Mouse (Mus musculus): ENCODE measurements at regions not wholly inside any gene's neighbourhood (a gene's known extent, or its start where the extent isn't known, plus 50 kb on each side); places are given as distances from the start of the nearest gene placed in this dataset.
A peak's percentile ranks its signal among the peaks of the same experiment; 100 is the strongest.

- no peak for DNase-seq
Measured at GRCm38 (mm10) chr2:72838085-72838727, 142.0 kb downstream of the Sp3 start.

- DNase-seq: no peak
Measured at GRCm38 (mm10) chr2:72839673-72840072, 140.6 kb downstream of the Sp3 start.

- DNase-seq: peak; percentile 9
Measured at GRCm38 (mm10) chr2:72841367-72841766, 138.9 kb downstream of the Sp3 start.

GRCm38 (mm10) chr2:72843610-72844009 lies 136.6 kb downstream of the Sp3 start:
- DNase-seq: peak; percentile 10

GRCm38 (mm10) chr2:72849441-72850192 lies 130.6 kb downstream of the Sp3 start:
- DNase-seq: no peak

- DNase-seq: no peak
Measured at GRCm38 (mm10) chr2:72852509-72852908, 127.7 kb downstream of the Sp3 start.

GRCm38 (mm10) chr2:72855276-72855970 lies 124.8 kb downstream of the Sp3 start:
- DNase-seq: no peak

- DNase-seq: no peak
Measured at GRCm38 (mm10) chr2:72855971-72856755, 124.1 kb downstream of the Sp3 start.

GRCm38 (mm10) chr2:72857377-72857776 lies 122.9 kb downstream of the Sp3 start:
- DNase-seq: no peak

- no peak for DNase-seq
Measured at GRCm38 (mm10) chr2:72865462-72866365, 114.5 kb downstream of the Sp3 start.

- no peak for DNase-seq
Measured at GRCm38 (mm10) chr2:72866366-72866688, 113.9 kb downstream of the Sp3 start.

- DNase-seq: no peak
Measured at GRCm38 (mm10) chr2:72868173-72868572, 112.1 kb downstream of the Sp3 start.

GRCm38 (mm10) chr2:72871836-72872235 lies 108.4 kb downstream of the Sp3 start:
- peak; percentile 28 for DNase-seq

- no peak for DNase-seq
Measured at GRCm38 (mm10) chr2:72873948-72874347, 106.3 kb downstream of the Sp3 start.

- no peak for DNase-seq
Measured at GRCm38 (mm10) chr2:72874533-72874932, 105.7 kb downstream of the Sp3 start.

GRCm38 (mm10) chr2:72875677-72876076 lies 104.6 kb downstream of the Sp3 start:
- no peak for DNase-seq

- DNase-seq: no peak
Measured at GRCm38 (mm10) chr2:72880016-72880415, 100.2 kb downstream of the Sp3 start.

- no peak for DNase-seq
Measured at GRCm38 (mm10) chr2:72881554-72881953, 98.7 kb downstream of the Sp3 start.

- DNase-seq: no peak
Measured at GRCm38 (mm10) chr2:72886250-72886649, 94.0 kb downstream of the Sp3 start.

All from right cerebral cortex, adult 18-20 months (tissue).